Mouse (Mus musculus) myocyte (in vitro differentiated cells): Measurements from ENCODE around the gene Nr2c2. TPM values are rescaled to one million over a fixed set of nuclear protein-coding genes. Genes with fewer than 3 reads are reported as not detected.

Experiments used
- H3K27me3 ChIP-seq: one replicate; pipeline ENCODE4 v1.6.1; 2011; ENCODE audit not compliant: control insufficient read depth, insufficient read depth, insufficient read length
- H3K36me3 ChIP-seq: one replicate; pipeline ENCODE4 v1.6.1; 2011; ENCODE audit not compliant: control insufficient read depth, insufficient read depth
- H3K4me2 ChIP-seq: one replicate; pipeline ENCODE4 v1.6.1; 2011; ENCODE audit warnings: low read depth, control low read depth
- H3K4me3 ChIP-seq: one replicate; pipeline ENCODE4 v1.5.1; 2011; ENCODE audit warnings: mild to moderate bottlenecking, control low read depth, moderate library complexity
- H3K79me2 ChIP-seq: one replicate; pipeline ENCODE4 v1.6.1; 2011; ENCODE audit not compliant: control insufficient read depth, insufficient read depth
- H3ac ChIP-seq: one replicate; pipeline ENCODE4 v1.6.1; 2011; ENCODE audit not compliant: control insufficient read depth, insufficient read length
- CEBPB ChIP-seq: IDR thresholded peaks from 2 replicates; pipeline ENCODE4 v1.6.1; 2011; ENCODE audit warnings: mild to moderate bottlenecking, moderate library complexity; ENCODE audit not compliant: poor library complexity, insufficient read depth, severe bottlenecking
- E2F4 ChIP-seq: IDR thresholded peaks from one replicate; pipeline ENCODE4 v1.6.1; 2011; ENCODE audit warnings: mild to moderate bottlenecking, control low read depth, moderate library complexity; ENCODE audit not compliant: insufficient read depth
- MAX ChIP-seq: IDR thresholded peaks from one replicate; pipeline ENCODE4 v1.6.1; 2011; ENCODE audit warnings: low read depth, mild to moderate bottlenecking, control low read depth
- MYOD1 ChIP-seq, 3 experiments: IDR thresholded peaks; one replicate each; pipeline ENCODE4 v1.6.1; 2011; ENCODE audit warnings: control low read depth in 2 of 3, low read depth in 2 of 3, mild to moderate bottlenecking in 2 of 3, moderate library complexity in 1 of 3; ENCODE audit not compliant: insufficient read length in 2 of 3, control insufficient read depth in 1 of 3
- MYOG ChIP-seq, 3 experiments: IDR thresholded peaks; one replicate each; pipeline ENCODE4 v1.6.1; 2011; ENCODE audit warnings: control low read depth in 2 of 3, low read depth in 2 of 3, mild to moderate bottlenecking in 2 of 3; ENCODE audit not compliant: insufficient read length in 2 of 3, control insufficient read depth in 1 of 3, insufficient read depth in 1 of 3
- POLR2A ChIP-seq: IDR thresholded peaks from one replicate; pipeline ENCODE4 v1.6.1; 2011; ENCODE audit warnings: low read depth, mild to moderate bottlenecking, control low read depth, moderate library complexity; ENCODE audit not compliant: insufficient read length
- POLR2AphosphoS2 ChIP-seq: IDR thresholded peaks from one replicate; pipeline ENCODE4 v1.6.1; 2011; ENCODE audit warnings: low read depth, control low read depth; ENCODE audit not compliant: insufficient read length
- REST ChIP-seq: IDR thresholded peaks from one replicate; pipeline ENCODE4 v1.6.1; 2011; ENCODE audit warnings: mild to moderate bottlenecking, control low read depth, moderate library complexity; ENCODE audit not compliant: insufficient read depth, insufficient read length
- SRF ChIP-seq: IDR thresholded peaks from one replicate; pipeline ENCODE4 v1.6.1; 2011; ENCODE audit warnings: low read depth; ENCODE audit not compliant: control insufficient read depth, insufficient read length
- TCF12 ChIP-seq: IDR thresholded peaks from one replicate; pipeline ENCODE4 v1.6.1; 2011; ENCODE audit warnings: mild to moderate bottlenecking, control low read depth; ENCODE audit not compliant: poor library complexity, insufficient read depth, severe bottlenecking
- TCF3 ChIP-seq: IDR thresholded peaks from one replicate; pipeline ENCODE4 v1.6.1; 2011; ENCODE audit warnings: low read depth, control low read depth; ENCODE audit not compliant: insufficient read length
- USF1 ChIP-seq: IDR thresholded peaks from one replicate; pipeline ENCODE4 v1.6.1; 2011; ENCODE audit warnings: low read depth, mild to moderate bottlenecking, control low read depth, moderate library complexity
- polyA plus RNA-seq: library from polyadenylated mRNA; unstranded; fragments of >200 nt; fragmentation: generic; extraction: Trizol; gene quantifications from one replicate; pipeline ENCODE4 v1.2.1, GENCODE M21; 2012; ENCODE audit warnings: missing spikeins

Nr2c2 gene
- polyA plus RNA-seq, 1 experiment = 5.8 TPM

DNA sequence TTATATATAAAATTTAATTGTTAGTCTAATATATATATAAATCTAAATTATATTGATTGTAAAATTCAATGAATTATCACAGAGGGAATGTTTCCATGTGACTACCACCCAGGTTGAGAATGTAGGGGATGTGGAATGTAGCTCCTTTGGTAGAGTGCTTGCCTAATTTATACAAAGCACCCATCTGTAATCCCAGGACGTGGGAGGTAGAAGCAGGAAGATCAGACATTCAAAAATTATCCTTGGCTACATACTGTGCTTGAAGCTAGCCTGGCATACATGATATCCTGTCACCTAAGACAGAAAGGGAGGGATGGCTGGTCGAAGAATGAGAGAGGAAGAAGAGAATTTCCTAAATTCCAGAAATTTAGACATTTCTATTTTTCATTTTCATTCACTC is 45.2 kb downstream of the Nr2c2 start:
- peaks cover 11% of the 10 kb centered on the region for H3K36me3 ChIP-seq
- H3K79me2 ChIP-seq = peaks cover 36% of the 10 kb centered on the region
- no peaks in the 10 kb centered on the region for H3K27me3 ChIP-seq
- TF ChIP-seq REST (no peak), MYOG (IDR thresholded peaks at IDR 0.05; ENCODE audit: control insufficient read depth in 1 of 3, insufficient read depth in 1 of 3, insufficient read length in 2 of 3, low read depth in 2 of 3) (no peak), TCF3 (no peak), POLR2AphosphoS2 (no peak), E2F4 (no peak), TCF12 (no peak), MYOD1 (IDR thresholded peaks at IDR 0.05; ENCODE audit: control insufficient read depth in 1 of 3, insufficient read length in 2 of 3, low read depth in 2 of 3) (no peak), USF1 (no peak), CEBPB (no peak), MAX (no peak), SRF (no peak)
- no peak overlapping the region for H3K4me3 ChIP-seq
- no peak overlapping the region for H3ac ChIP-seq
- no peak overlapping the region for H3K4me2 ChIP-seq

DNA sequence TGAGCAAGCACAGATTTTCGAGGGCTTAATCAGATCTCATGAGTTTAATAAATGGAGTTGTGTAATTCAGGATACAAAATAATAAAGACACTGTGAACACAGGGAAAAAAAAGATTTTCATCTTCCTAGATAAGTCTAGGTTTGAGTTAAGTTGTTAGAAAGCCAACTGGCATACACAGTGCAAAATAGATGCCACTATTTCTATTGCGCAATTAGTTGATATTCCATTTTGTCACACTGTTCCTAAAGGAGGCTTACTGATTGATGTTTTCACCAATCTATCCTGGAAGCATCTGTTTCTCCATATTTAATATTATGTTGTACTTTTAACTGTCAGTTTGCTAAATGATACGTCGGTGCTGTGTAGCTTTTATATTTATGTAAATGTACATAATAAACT is 54.7 kb downstream of the Nr2c2 start:
- Histone ChIP-seq H3K27me3 (no peaks in the 10 kb centered on the region), H3K79me2 (peaks cover 3% of the 10 kb centered on the region), H3K4me2 (no peak overlapping the region), H3K4me3 (no peak overlapping the region), H3ac (no peak overlapping the region), H3K36me3 (peaks cover 24% of the 10 kb centered on the region)
- TF ChIP-seq MAX (no peak), CEBPB (0 out of 2 replicates have a peak, but pooled peaks have one; percentile 29), POLR2A (no peak), TCF3 (no peak), REST (no peak), E2F4 (no peak), USF1 (no peak), SRF (no peak)

DNA sequence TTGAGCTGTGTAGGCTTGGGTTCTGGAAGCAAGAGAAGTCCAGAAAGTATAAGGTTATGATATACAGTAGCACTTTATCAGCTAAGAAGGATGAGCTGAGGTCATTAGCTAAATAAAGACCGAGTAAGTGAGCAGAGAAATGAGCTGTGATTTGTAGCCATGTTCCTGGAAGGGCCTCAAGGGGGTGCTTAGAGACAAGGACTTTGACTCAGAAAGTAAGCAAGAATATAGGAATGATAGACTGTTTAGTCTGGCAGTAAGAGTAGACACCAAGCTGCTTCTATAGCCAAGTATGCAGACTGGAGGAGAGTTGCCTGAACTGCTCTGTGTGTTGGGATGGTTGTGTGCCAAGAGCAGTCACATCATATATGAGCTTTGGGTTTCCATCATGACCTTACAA is 62.6 kb downstream of the Nr2c2 start:
- Histone ChIP-seq H3K4me2 (no peak overlapping the region), H3ac (no peak overlapping the region), H3K4me3 (no peak overlapping the region), H3K79me2 (no peaks in the 10 kb centered on the region), H3K36me3 (peaks cover 67% of the 10 kb centered on the region), H3K27me3 (no peaks in the 10 kb centered on the region)
- TF ChIP-seq E2F4 (no peak), SRF (no peak), POLR2A (no peak)

DNA sequence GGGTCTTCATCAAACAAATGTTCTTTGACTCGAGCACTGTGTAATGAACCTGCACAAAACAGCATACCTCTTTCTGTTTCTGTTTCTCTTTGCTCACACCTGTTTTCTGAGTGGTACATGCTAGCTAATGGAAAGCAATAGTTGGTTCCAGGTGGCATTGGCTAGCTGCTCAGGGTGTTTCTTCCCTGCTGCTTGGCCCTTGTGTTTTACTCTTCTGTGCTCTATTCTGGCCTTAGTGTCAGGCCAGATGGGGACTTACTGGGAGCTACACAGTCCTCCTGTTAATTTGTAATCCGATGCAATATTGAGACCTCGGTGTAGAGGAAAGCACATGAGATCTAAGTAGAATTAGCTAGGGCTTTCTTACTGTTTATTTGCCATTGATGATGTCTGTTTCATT is 67.6 kb downstream of the Nr2c2 start:
- Histone ChIP-seq H3K4me3 (no peak overlapping the region), H3K79me2 (no peaks in the 10 kb centered on the region), H3K27me3 (no peaks in the 10 kb centered on the region), H3K36me3 (peaks cover 79% of the 10 kb centered on the region), H3ac (no peak overlapping the region), H3K4me2 (no peak overlapping the region)
- no peak for TF ChIP-seq USF1
- TF ChIP-seq POLR2AphosphoS2 = no peak
- no peak for TF ChIP-seq TCF12
- no peak for TF ChIP-seq MYOD1 (IDR thresholded peaks at IDR 0.05; ENCODE audit: control insufficient read depth in 1 of 3, insufficient read length in 2 of 3, low read depth in 2 of 3)
- TF ChIP-seq SRF = no peak
- no peak for TF ChIP-seq MAX
- no peak for TF ChIP-seq CEBPB
- no peak for TF ChIP-seq MYOG (IDR thresholded peaks at IDR 0.05; ENCODE audit: control insufficient read depth in 1 of 3, insufficient read depth in 1 of 3, insufficient read length in 2 of 3, low read depth in 2 of 3)
- TF ChIP-seq POLR2A = no peak
- no peak for TF ChIP-seq TCF3
- TF ChIP-seq REST = no peak
- no peak for TF ChIP-seq E2F4

DNA sequence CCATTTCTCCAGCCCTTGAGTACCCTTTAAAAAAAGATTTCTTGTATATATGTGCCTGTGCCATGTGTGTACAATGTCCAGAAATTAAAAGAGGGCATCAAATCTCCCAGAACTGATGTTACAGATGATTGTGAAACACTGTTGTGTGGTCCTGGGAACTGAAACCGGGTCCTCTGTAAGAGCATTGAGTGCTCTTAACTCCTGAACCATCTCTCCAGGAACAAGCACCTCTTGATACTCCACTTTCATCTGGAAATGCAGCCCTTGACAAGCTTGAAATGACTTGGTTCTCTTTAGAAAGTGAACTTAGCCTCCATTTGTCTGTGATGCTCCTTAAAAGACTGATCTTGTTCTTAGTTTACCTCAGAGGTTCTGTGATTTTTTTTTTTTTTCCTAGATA is 71.5 kb downstream of the Nr2c2 start:
- Histone ChIP-seq H3K27me3 (no peaks in the 10 kb centered on the region), H3K4me2 (no peak overlapping the region), H3K36me3 (peaks cover 66% of the 10 kb centered on the region), H3K4me3 (no peak overlapping the region), H3ac (no peak overlapping the region), H3K79me2 (no peaks in the 10 kb centered on the region)
- no peak for TF ChIP-seq MYOG (IDR thresholded peaks at IDR 0.05; ENCODE audit: control insufficient read depth in 1 of 3, insufficient read depth in 1 of 3, insufficient read length in 2 of 3, low read depth in 2 of 3)
- no peak for TF ChIP-seq MAX
- TF ChIP-seq MYOD1 (IDR thresholded peaks at IDR 0.05; ENCODE audit: control insufficient read depth in 1 of 3, insufficient read length in 2 of 3, low read depth in 2 of 3) = no peak
- TF ChIP-seq POLR2A = no peak
- TF ChIP-seq TCF12 = no peak
- no peak for TF ChIP-seq POLR2AphosphoS2
- TF ChIP-seq REST = no peak
- no peak for TF ChIP-seq E2F4
- TF ChIP-seq CEBPB = no peak
- no peak for TF ChIP-seq USF1
- TF ChIP-seq TCF3 = no peak
- TF ChIP-seq SRF = no peak
